Mouse (Mus musculus) frontal cortex, postnatal 10 days (tissue): ENCODE results near the gene Kcnma1.

Experiments
- DNase-seq, 2 experiments: peaks; one replicate each; pipeline ENCODE4 v3.0.0; 2022; ENCODE audit warnings: low spot score in 2 of 2, mixed read lengths in 1 of 2

The Kcnma1 gene

GRCm38 (mm10) chr14:24014391-24014790, at the start of gene Kcnma1:
Gene Kcnma1 (minus strand): TSS chr14:24014491.
- DNase-seq: no peak

GRCm38 (mm10) chr14:24059747-24060146, 45.5 kb upstream of the Kcnma1 start:
- no peak for DNase-seq

DNA sequence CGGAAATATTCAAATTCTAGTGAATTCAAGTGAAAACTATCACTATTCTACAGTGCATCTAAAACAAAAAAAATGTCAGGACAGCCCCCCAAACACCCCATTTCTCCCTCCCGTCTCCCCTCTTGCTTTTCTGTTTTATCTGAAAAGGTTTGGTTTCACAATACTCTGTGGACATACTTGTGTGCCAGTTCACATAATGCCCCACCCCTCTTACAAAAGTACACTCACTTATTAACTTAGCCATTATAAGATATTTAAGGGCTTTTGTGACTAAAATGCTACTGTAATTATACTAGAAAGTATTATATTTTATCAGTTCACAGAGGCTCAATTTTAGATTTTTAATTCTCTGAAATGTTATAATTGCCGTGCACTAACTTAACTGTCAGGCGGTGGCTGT, 45.0 kb upstream of the Kcnma1 start:
- no peak for DNase-seq

- no peak for DNase-seq
Measured at GRCm38 (mm10) chr14:24051821-24052220, 37.5 kb upstream of the Kcnma1 start.

DNA sequence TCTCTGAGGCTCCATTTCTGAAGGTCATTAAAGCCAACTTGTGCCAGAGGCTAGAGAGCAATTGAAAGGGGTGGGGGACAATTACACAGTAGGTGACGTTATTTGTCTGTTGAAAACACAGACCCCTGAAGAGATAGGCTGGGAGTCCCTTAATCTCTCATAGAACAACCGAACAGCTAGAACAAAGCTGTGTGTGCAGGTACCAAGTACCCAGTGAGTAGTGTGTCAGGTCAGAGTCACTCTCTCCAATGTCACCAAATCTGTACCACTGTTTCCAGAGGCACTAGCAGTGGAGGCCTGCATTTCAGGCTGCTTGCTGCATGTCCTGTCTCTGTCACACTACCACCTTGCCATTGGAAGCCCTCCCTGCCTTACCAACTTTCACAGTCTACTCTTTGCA, 22.3 kb upstream of the Kcnma1 start:
- DNase-seq: no peak

GRCm38 (mm10) chr14:24036208-24036535, 21.9 kb upstream of the Kcnma1 start:
- DNase-seq: no peak

- no peak for DNase-seq
Measured at GRCm38 (mm10) chr14:24035486-24036207, 21.4 kb upstream of the Kcnma1 start.

- no peak for DNase-seq
Measured at GRCm38 (mm10) chr14:24032876-24033389, 18.6 kb upstream of the Kcnma1 start.

- DNase-seq: no peak
Measured at GRCm38 (mm10) chr14:24032201-24032600, 17.9 kb upstream of the Kcnma1 start.

DNA sequence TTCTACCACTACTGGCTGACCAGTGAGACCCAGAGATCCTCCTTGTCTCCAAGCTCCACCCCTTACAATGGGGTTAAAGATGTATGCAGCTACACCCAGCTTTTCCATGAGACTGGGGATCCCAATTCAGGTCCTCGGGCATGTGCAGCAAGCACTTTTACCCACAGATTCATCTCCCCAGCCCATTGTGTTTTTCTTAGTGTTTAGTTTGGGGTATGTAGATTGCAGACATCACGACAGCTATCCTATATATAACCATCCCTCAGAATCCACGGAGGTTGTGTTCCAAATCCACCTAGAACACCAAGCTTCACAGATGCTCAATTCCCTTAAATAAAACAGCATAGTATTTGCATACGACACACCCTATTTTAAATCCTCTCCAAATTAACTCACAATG, 6.4 kb upstream of the Kcnma1 start:
- no peak for DNase-seq

GRCm38 (mm10) chr14:24009978-24010377, 4.3 kb downstream of the Kcnma1 start:
- no peak for DNase-seq

- peak; percentile 63 to 85 for DNase-seq
Measured at GRCm38 (mm10) chr14:24008252-24008651, 6.0 kb downstream of the Kcnma1 start.

GRCm38 (mm10) chr14:24006276-24006675, 8.0 kb downstream of the Kcnma1 start:
- no peak for DNase-seq

GRCm38 (mm10) chr14:24004471-24005271, 9.6 kb downstream of the Kcnma1 start:
- DNase-seq: peak; percentile 45 to 61

GRCm38 (mm10) chr14:24003450-24004381, 10.6 kb downstream of the Kcnma1 start:
- peak; percentile 69 to 70 for DNase-seq

GRCm38 (mm10) chr14:24002647-24003046, 11.6 kb downstream of the Kcnma1 start:
- peak in 1 of 2 experiments; percentile 34 for DNase-seq

GRCm38 (mm10) chr14:23997912-23998311, 16.4 kb downstream of the Kcnma1 start:
- no peak for DNase-seq

GRCm38 (mm10) chr14:23995831-23996230, 18.5 kb downstream of the Kcnma1 start:
- DNase-seq: no peak

DNA sequence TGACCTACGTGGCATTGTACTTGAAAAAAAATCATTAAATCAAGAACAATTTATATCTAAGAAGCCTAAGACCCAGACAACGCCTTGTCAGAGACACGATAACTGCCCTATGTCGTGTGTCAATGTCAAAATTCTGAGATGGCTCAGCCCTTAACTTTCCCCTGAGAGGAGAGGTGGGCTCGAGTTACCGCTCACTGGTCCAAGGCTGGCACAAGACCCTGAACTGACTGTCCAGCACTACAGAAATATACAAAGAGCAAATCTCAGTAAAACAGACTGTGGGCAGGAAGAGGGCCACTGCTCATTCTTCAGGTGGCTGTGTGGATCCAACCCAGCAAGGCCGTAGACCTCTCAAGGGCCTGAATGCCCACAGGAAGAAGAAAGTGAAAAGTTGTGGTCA, 23.4 kb downstream of the Kcnma1 start:
- no peak for DNase-seq

- DNase-seq: no peak
Measured at GRCm38 (mm10) chr14:23989696-23990095, 24.6 kb downstream of the Kcnma1 start.

DNA sequence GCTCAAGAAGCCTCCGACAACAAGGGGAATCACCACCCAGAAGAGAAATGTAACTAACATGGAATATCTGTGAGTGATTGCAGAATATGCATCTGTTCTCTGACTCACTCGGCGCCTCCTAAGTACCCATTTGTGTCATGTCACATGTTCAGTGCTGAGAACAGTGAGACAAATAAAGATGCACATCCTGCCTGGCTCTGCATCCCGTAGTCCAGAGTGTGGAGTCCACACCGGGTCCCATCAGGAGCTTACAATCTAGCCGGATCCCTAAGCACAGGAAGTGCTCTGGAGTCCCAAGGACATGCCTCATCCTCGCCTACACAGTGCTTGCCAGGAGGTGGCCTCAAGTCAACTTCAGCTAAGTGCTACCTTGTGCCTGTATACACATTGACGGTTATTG, 32.1 kb downstream of the Kcnma1 start:
- DNase-seq: no peak

GRCm38 (mm10) chr14:23974685-23975084, 39.6 kb downstream of the Kcnma1 start:
- no peak for DNase-seq
